ENCODE assay signal across 8 mouse cellular contexts in genomic region chr11:48935291-48935690, GRCm38 (mm10). TPM values are rescaled to one million over a fixed set of nuclear protein-coding genes. Genes with fewer than 3 reads are reported as not detected.
"Had no signal": no experiment of that assay in that cellular context is flagged by ENCODE, and none has a peak within 500 bp of the region (broad histone marks: within the 10 kb centered on the region; RNA-seq: fewer than 3 reads in every experiment).

No protein-coding gene starts in this region.

RNA-seq across cellular contexts. Expression of gene Olfr56, which starts 43.4 kb away (rescaled TPM):
- polyA plus RNA-seq: neural tube, embryonic 12.5 days; neural tube, embryonic 13.5 days; neural tube, embryonic 14.5 days; neural tube, embryonic 15.5 days; stomach, embryonic 14.5 days; stomach, embryonic 15.5 days; stomach, embryonic 16.5 days; testis, adult 2 months had no signal

RNA-seq across cellular contexts. Expression of gene 9930111J21Rik1, which starts 43.9 kb away (rescaled TPM):
- polyA plus RNA-seq: neural tube, embryonic 14.5 days; testis, adult 2 months had no signal

RNA-seq across cellular contexts. Expression of gene Gm12185, which starts 56.7 kb away (rescaled TPM):
- polyA plus RNA-seq: neural tube, embryonic 12.5 days; neural tube, embryonic 13.5 days; neural tube, embryonic 14.5 days; neural tube, embryonic 15.5 days; stomach, embryonic 14.5 days; stomach, embryonic 15.5 days; stomach, embryonic 16.5 days; testis, adult 2 months had no signal
